Mouse (Mus musculus) G1E (cell line): ENCODE data around the gene Pcbp1.

Source experiments
- CTCF ChIP-seq: IDR thresholded peaks from 2 replicates; pipeline ENCODE4 v1.5.1; 2012; ENCODE audit warnings: low read depth, low read length, inconsistent platforms, mixed read lengths
- GATA1 ChIP-seq: IDR thresholded peaks from 2 replicates; pipeline ENCODE4 v1.6.1; 2012; ENCODE audit warnings: borderline replicate concordance, low read length, inconsistent platforms, mixed read lengths
- GATA2 ChIP-seq: IDR thresholded peaks from 2 replicates; pipeline ENCODE4 v1.6.1; 2012; ENCODE audit warnings: low read depth, low read length, inconsistent platforms, borderline replicate concordance
- POLR2AphosphoS5 ChIP-seq: IDR thresholded peaks from 2 replicates; pipeline ENCODE4 v1.6.1; 2012; ENCODE audit warnings: low read depth, low read length, inconsistent platforms; ENCODE audit not compliant: insufficient replicate concordance
- TAL1 ChIP-seq: conservative IDR thresholded peaks from 2 replicates; pipeline ENCODE4 v1.6.1; 2012; ENCODE audit warnings: low read depth, low read length, inconsistent platforms, mixed read lengths

- TF ChIP-seq CTCF (no peak), TAL1 (no peak), GATA1 (no peak), POLR2AphosphoS5 (no peak), GATA2 (no peak)
Measured at GRCm38 (mm10) chr6:86510979-86511378, 15.1 kb downstream of the Pcbp1 start.
